Mouse (Mus musculus): ENCODE results near the gene Rpa1.

DNA sequence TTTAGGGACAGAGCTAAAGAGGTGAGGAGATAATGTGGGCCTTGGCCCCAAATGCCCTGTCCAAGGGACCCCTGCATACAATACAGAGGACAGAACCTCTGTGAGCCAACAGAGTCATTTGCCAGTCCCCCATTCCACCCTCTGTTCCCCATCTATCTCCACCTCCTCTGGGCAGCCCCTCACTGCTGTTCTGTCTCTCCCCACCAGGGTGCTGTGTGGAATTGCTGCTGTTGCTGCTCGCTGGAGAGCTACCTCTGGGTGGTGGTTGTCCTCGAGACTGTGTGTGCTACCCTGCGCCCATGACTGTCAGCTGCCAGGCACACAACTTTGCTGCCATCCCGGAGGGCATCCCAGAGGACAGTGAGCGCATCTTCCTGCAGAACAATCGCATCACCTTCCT lies 83.6 kb downstream of the Rpa1 start:
- TF ChIP-seq CTCF (IDR thresholded peaks at IDR 0.05; ENCODE audit: low read depth, low read length), result no peak
- TF ChIP-seq POLR2A (IDR thresholded peaks at IDR 0.05; ENCODE audit: borderline replicate concordance, low read depth, low read length), result no peak

All from bone marrow macrophage, adult 2 months (primary cell).